Mouse (Mus musculus): ENCODE measurements around the gene Fgf18.

- TF ChIP-seq CTCF (conservative IDR thresholded peaks at IDR 0.05 in 1 of 2, IDR thresholded peaks at IDR 0.05 in 1 of 2; ENCODE audit: low read depth in 2 of 2, low read length in 2 of 2) (no peak), ZMIZ1 (IDR thresholded peaks at IDR 0.05; ENCODE audit: low read depth, low read length) (no peak), EP300 (IDR thresholded peaks at IDR 0.05; ENCODE audit: low read length) (no peak), SMC3 (IDR thresholded peaks at IDR 0.05; ENCODE audit: low read depth, low read length) (no peak), JUND (conservative IDR thresholded peaks at IDR 0.05; ENCODE audit: low read depth, low read length) (no peak), ETS1 (conservative IDR thresholded peaks at IDR 0.05; ENCODE audit: low read depth, low read length) (no peak), ZKSCAN1 (IDR thresholded peaks at IDR 0.05; ENCODE audit: borderline replicate concordance, low read depth, low read length) (no peak), POLR2A (IDR thresholded peaks at IDR 0.05; ENCODE audit: low read depth, low read length) (no peak), UBTF (IDR thresholded peaks at IDR 0.05; ENCODE audit: low read depth, low read length) (no peak), HCFC1 (IDR thresholded peaks at IDR 0.05; ENCODE audit: low read depth, low read length) (no peak)
Observed at GRCm38 (mm10) chr11:33079424-33079823, 67.8 kb downstream of the Fgf18 start.
